ENCODE assay signal across 9 mouse cellular contexts in the genomic region with DNA sequence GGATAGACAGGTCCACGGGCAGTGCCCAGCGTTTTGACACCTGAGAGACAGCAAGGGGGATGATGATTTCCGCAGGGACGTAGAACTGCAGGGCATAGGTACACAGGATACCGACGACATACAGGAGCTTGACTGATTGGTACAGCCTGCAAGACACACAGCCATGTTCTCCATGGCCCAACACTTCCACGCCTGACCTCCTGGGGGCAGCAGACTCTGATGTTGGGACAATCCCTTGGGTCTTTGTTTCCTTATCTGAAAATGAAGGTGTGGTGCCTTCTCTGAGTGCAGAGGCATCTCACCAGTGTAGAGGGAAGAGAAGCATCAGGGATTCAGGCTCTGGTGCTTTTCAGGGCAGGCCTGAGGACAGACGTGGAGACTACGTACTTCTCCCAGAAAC. TPM values are rescaled to one million over a fixed set of nuclear protein-coding genes. Genes with fewer than 3 reads are reported as not detected.
DNase-seq lines count a peak whose midpoint lies in the region; ATAC-seq and TF ChIP-seq lines count a peak whose summit lies in the region.
"Had no signal": no experiment of that assay in that cellular context is flagged by ENCODE, and none has a peak within 500 bp of the region (broad histone marks: within the 10 kb centered on the region; RNA-seq: fewer than 3 reads in every experiment).

No protein-coding gene starts in this region.

- no peak overlapping the region for H3K4me3 ChIP-seq in kidney, embryonic 14.5 days (ENCODE audit: low read length)
- H3K4me3 ChIP-seq in MEL (ENCODE audit: control insufficient read depth in 1 of 2, insufficient read depth in 1 of 2, low read depth in 2 of 2, low read length in 2 of 2) = no peak overlapping the region
- H3K4me3 ChIP-seq in liver, postnatal 0 days (ENCODE audit: low read depth, low read length) = no peak overlapping the region
- H3K4me3 ChIP-seq in hindbrain, embryonic 16.5 days (ENCODE audit: low read length) = no peak overlapping the region

- no peaks in the 10 kb centered on the region for H3K27me3 ChIP-seq in kidney, embryonic 14.5 days (ENCODE audit: control insufficient read depth, insufficient read depth, low read length)
- peaks cover 3 to 6% of the 10 kb centered on the region in 2 experiments; a peak in 2 of 4 replicates for H3K27me3 ChIP-seq in MEL (ENCODE audit: control insufficient read depth in 1 of 2, insufficient read depth in 2 of 2, low read length in 2 of 2)
- H3K27me3 ChIP-seq in liver, postnatal 0 days (ENCODE audit: insufficient read depth, low read length) = no peaks in the 10 kb centered on the region
- no peaks in the 10 kb centered on the region for H3K27me3 ChIP-seq in hindbrain, embryonic 16.5 days (replicated peaks; ENCODE audit: control insufficient read depth, insufficient read depth, low read length)

- H3K79me2 ChIP-seq in MEL (ENCODE audit: control insufficient read depth, insufficient read depth, low read length, poor library complexity) = no peaks in the 10 kb centered on the region

- no peak overlapping the region for H3K4me2 ChIP-seq in kidney, embryonic 14.5 days (replicated peaks; ENCODE audit: low read depth, low read length)
- H3K4me2 ChIP-seq in liver, postnatal 0 days (ENCODE audit: low read depth, low read length) = no peak overlapping the region
- no peak overlapping the region for H3K4me2 ChIP-seq in hindbrain, embryonic 16.5 days (ENCODE audit: low read length)

- H3K27ac ChIP-seq in kidney, embryonic 14.5 days (ENCODE audit: low read depth, low read length) = no peak overlapping the region
- H3K27ac ChIP-seq in MEL (ENCODE audit: control insufficient read depth, low read depth, low read length) = no peak overlapping the region
- H3K27ac ChIP-seq in liver, postnatal 0 days (ENCODE audit: low read depth) = no peak overlapping the region
- no peak overlapping the region for H3K27ac ChIP-seq in hindbrain, embryonic 16.5 days (ENCODE audit: low read depth, low read length)

- no peak for TF ChIP-seq EP300 in MEL (IDR thresholded peaks at IDR 0.05; ENCODE audit: low read depth in 1 of 2, low read length in 2 of 2)
- no peak for TF ChIP-seq EP300 in liver, postnatal 0 days (IDR thresholded peaks at IDR 0.05; ENCODE audit: low read depth)

- H3K4me1 ChIP-seq in kidney, embryonic 14.5 days (ENCODE audit: control insufficient read depth, insufficient read depth, low read length) = no peaks in the 10 kb centered on the region
- H3K4me1 ChIP-seq in MEL (ENCODE audit: control insufficient read depth in 1 of 2, insufficient read depth in 2 of 2, low read length in 2 of 2) = peaks cover 0 to 9% of the 10 kb centered on the region in 2 experiments; a peak in 2 of 4 replicates
- peaks cover 12% of the 10 kb centered on the region; the same call in 1 of the 2 replicates for H3K4me1 ChIP-seq in liver, postnatal 0 days (ENCODE audit: insufficient read depth)
- no peaks in the 10 kb centered on the region for H3K4me1 ChIP-seq in hindbrain, embryonic 16.5 days (ENCODE audit: control insufficient read depth, insufficient read depth, low read depth, low read length)

- TF ChIP-seq CTCF in MEL (IDR thresholded peaks at IDR 0.05 in 2 of 3, conservative IDR thresholded peaks at IDR 0.05 in 1 of 3; ENCODE audit: control insufficient read depth in 1 of 3, insufficient read depth in 1 of 3, low read depth in 2 of 3, low read length in 3 of 3, poor library complexity in 1 of 3, severe bottlenecking in 1 of 3) = peak; percentile 87 to 99 (median 98)
- peak; percentile 82 for TF ChIP-seq CTCF in liver, postnatal 0 days (IDR thresholded peaks at IDR 0.05; ENCODE audit: low read depth)

- H3K9ac ChIP-seq in kidney, embryonic 14.5 days (ENCODE audit: low read depth, low read length) = no peak overlapping the region
- H3K9ac ChIP-seq in MEL (ENCODE audit: control insufficient read depth, low read depth, low read length, poor library complexity, severe bottlenecking) = no peak overlapping the region
- H3K9ac ChIP-seq in liver, postnatal 0 days (replicated peaks) = no peak overlapping the region
- H3K9ac ChIP-seq in hindbrain, embryonic 16.5 days (ENCODE audit: low read depth, low read length) = no peak overlapping the region

- WGBS in kidney, embryonic 14.5 days = 45% methylated on average over 9 of the region's 9 CpGs
- WGBS in large intestine, adult 2 months = 54% methylated on average over 9 of the region's 9 CpGs
- 47% methylated on average over 9 of the region's 9 CpGs for WGBS in liver, postnatal 0 days (ENCODE audit: insufficient replicate concordance)
- 53% methylated on average over 9 of the region's 9 CpGs for WGBS in hindbrain, embryonic 16.5 days

- no peak for ATAC-seq in kidney, embryonic 14.5 days (ENCODE audit: low FRiP score, low TSS enrichment)
- peak; percentile 47 for ATAC-seq in liver, postnatal 0 days
- no peak for ATAC-seq in hindbrain, embryonic 16.5 days

- no peak for TF ChIP-seq POLR2A in MEL (IDR thresholded peaks at IDR 0.05; ENCODE audit: control insufficient read depth in 1 of 2, insufficient read depth in 1 of 2, low read depth in 1 of 2, low read length in 2 of 2, poor library complexity in 1 of 2)

- H3K36me3 ChIP-seq in kidney, embryonic 14.5 days (ENCODE audit: control insufficient read depth, insufficient read depth, low read length) = no peaks in the 10 kb centered on the region
- peaks cover 0 to 2% of the 10 kb centered on the region in 2 experiments; a peak in 1 of 4 replicates for H3K36me3 ChIP-seq in MEL (ENCODE audit: control insufficient read depth in 1 of 2, insufficient read depth in 2 of 2, low read length in 2 of 2)
- H3K36me3 ChIP-seq in liver, postnatal 0 days (replicated peaks; ENCODE audit: insufficient read depth, low read length) = no peaks in the 10 kb centered on the region
- no peaks in the 10 kb centered on the region for H3K36me3 ChIP-seq in hindbrain, embryonic 16.5 days (ENCODE audit: control insufficient read depth, insufficient read depth, low read length)

- DNase-seq in kidney, adult 11 months = peak; percentile 12
- DNase-seq in MEL (ENCODE audit: low read depth, low spot score) = peak; percentile 91
- DNase-seq in cerebellum, postnatal 10 days = peak; percentile 70 to 75
- DNase-seq in large intestine, adult 2 months (ENCODE audit: low read depth, low spot score) = peak; percentile 29
- peak; percentile 74 for DNase-seq in liver, postnatal 0 days
- peak; percentile 25 to 46 for DNase-seq in right cerebral cortex, postnatal 36 days (ENCODE audit: low spot score in 2 of 2)

- H3K9me3 ChIP-seq in kidney, embryonic 14.5 days (ENCODE audit: control insufficient read depth, low read length) = no peaks in the 10 kb centered on the region
- H3K9me3 ChIP-seq in MEL (replicated peaks; ENCODE audit: insufficient read depth, low read length) = no peaks in the 10 kb centered on the region
- H3K9me3 ChIP-seq in liver, postnatal 0 days (ENCODE audit: low read length) = no peaks in the 10 kb centered on the region
- no peaks in the 10 kb centered on the region for H3K9me3 ChIP-seq in hindbrain, embryonic 16.5 days (ENCODE audit: control insufficient read depth, low read length)

- peak; percentile 79 for TF ChIP-seq RAD21 in MEL (IDR thresholded peaks at IDR 0.05; ENCODE audit: low read depth, low read length)

TF ChIP-seq in MEL, 35 proteins besides CTCF, POLR2A, EP300 and RAD21:
- TF ChIP-seq ZC3H11A (IDR thresholded peaks at IDR 0.05; ENCODE audit: low read depth, low read length) (peak; percentile 50), ZKSCAN1 (IDR thresholded peaks at IDR 0.05; ENCODE audit: low read depth, low read length) (no peak), TBP (IDR thresholded peaks at IDR 0.05; ENCODE audit: low read depth, low read length) (peak; percentile 23; the same call in 1 of the 2 replicates), NELFE (IDR thresholded peaks at IDR 0.05; ENCODE audit: low read depth, low read length) (no peak), ELF1 (IDR thresholded peaks at IDR 0.05; ENCODE audit: low read depth, low read length) (no peak), SMC3 (IDR thresholded peaks at IDR 0.05; ENCODE audit: low read depth, low read length) (peak; percentile 77), SIN3A (IDR thresholded peaks at IDR 0.05; ENCODE audit: low read length) (no peak), GATA1 (IDR thresholded peaks at IDR 0.05; ENCODE audit: low read depth, low read length) (peak; percentile 71), RCOR1 (IDR thresholded peaks at IDR 0.05; ENCODE audit: low read depth, low read length) (no peak), MYC (IDR thresholded peaks at IDR 0.05; ENCODE audit: low read depth, low read length) (no peak), E2F4 (IDR thresholded peaks at IDR 0.05; ENCODE audit: borderline replicate concordance, low read depth, low read length) (no peak)
TF ChIP-seq in MEL: peak in this region for 4.

RNA-seq across cellular contexts. Expression of a gene that starts 11.2 kb away (rescaled TPM):
- polyA plus RNA-seq in kidney, embryonic 14.5 days (2014; fragmentation: Nextera tagmentation; extraction: Ambion mirVana) = not detected in 2 replicates
- total RNA-seq in MEL (2012; rRNA removed) = 0.12 and 0.13 TPM in 2 replicates
- under 1 TPM in 1 of 2 experiments, not detected in 1; 0.15 TPM for polyA plus RNA-seq in MEL (2012; ENCODE audit: insufficient read depth in 1 of 2, insufficient read length in 2 of 2, low read depth in 1 of 2, low replicate concordance in 2 of 2, missing spikeins in 1 of 2)
- polyA plus RNA-seq in large intestine, adult 2 months (2012; rRNA removed) = 0.15 and 0.19 TPM in 2 replicates
- polyA plus RNA-seq in liver, postnatal 0 days (2015; fragmentation: Nextera tagmentation; extraction: Ambion mirVana) = not detected in 2 replicates
- not detected in 2 replicates for polyA plus RNA-seq in hindbrain, embryonic 16.5 days (2015; fragmentation: Nextera tagmentation; extraction: Ambion mirVana)
- total RNA-seq: gastrocnemius, postnatal 36 days had no signal

RNA-seq across cellular contexts. Expression of a gene that starts 22.2 kb away (rescaled TPM):
- 0.63 and 0.80 TPM in 2 replicates for polyA plus RNA-seq in kidney, embryonic 14.5 days (2014; fragmentation: Nextera tagmentation; extraction: Ambion mirVana)
- not detected in 2 replicates for total RNA-seq in MEL (2012; rRNA removed)
- not detected for polyA plus RNA-seq in MEL (2012; ENCODE audit: insufficient read depth in 1 of 2, insufficient read length in 2 of 2, low read depth in 1 of 2, low replicate concordance in 2 of 2, missing spikeins in 1 of 2)
- 2.9 and 3.6 TPM in 2 replicates for polyA plus RNA-seq in large intestine, adult 2 months (2012; rRNA removed)
- 5.7 and 6.7 TPM in 2 replicates for polyA plus RNA-seq in liver, postnatal 0 days (2015; fragmentation: Nextera tagmentation; extraction: Ambion mirVana)
- polyA plus RNA-seq in hindbrain, embryonic 16.5 days (2015; fragmentation: Nextera tagmentation; extraction: Ambion mirVana) = 0.56 and 0.87 TPM in 2 replicates

RNA-seq across cellular contexts. Expression of a gene that starts 41.5 kb away (rescaled TPM):
- 2.1 and 2.2 TPM in 2 replicates for polyA plus RNA-seq in kidney, embryonic 14.5 days (2014; fragmentation: Nextera tagmentation; extraction: Ambion mirVana)
- 2.8 and 3.1 TPM in 2 replicates for total RNA-seq in MEL (2012; rRNA removed)
- polyA plus RNA-seq in MEL (2012; ENCODE audit: insufficient read depth in 1 of 2, insufficient read length in 2 of 2, low read depth in 1 of 2, low replicate concordance in 2 of 2, missing spikeins in 1 of 2) = 1 to 10 TPM in 1 of 2 experiments, not detected in 1; 5.2 TPM
- 17.3 and 73.4 TPM in 2 replicates for polyA plus RNA-seq in large intestine, adult 2 months (2012; rRNA removed)
- polyA plus RNA-seq in liver, postnatal 0 days (2015; fragmentation: Nextera tagmentation; extraction: Ambion mirVana) = 1.0 and 1.7 TPM in 2 replicates
- polyA plus RNA-seq in hindbrain, embryonic 16.5 days (2015; fragmentation: Nextera tagmentation; extraction: Ambion mirVana) = 4.4 and 4.6 TPM in 2 replicates

Comparison
In these comparisons a context has a peak if more than half of its experiments do, and no peak if none do; other contexts are left out.
1. DNase-seq: peak in every context shown above with its lines; median percentile 91 in MEL; 74 in liver, postnatal 0 days; 72 in cerebellum, postnatal 10 days; 36 in right cerebral cortex, postnatal 36 days; 29 in large intestine, adult 2 months; 12 in kidney, adult 11 months.